Mouse (Mus musculus) lung, postnatal 0 days (tissue): ENCODE measurements around the gene Faf2. TPM values are rescaled to one million over a fixed set of nuclear protein-coding genes. Genes with fewer than 3 reads are reported as not detected.

Source experiments
- ATAC-seq: fragments of 200-750 bp; cut with Nextera tagmentation; 2 replicates; pipeline ENCODE4 v1.8.0; 2017; ENCODE audit warnings: moderate library complexity
- DNase-seq: peaks from one replicate; pipeline ENCODE4 v3.0.0-alpha.2; 2016; ENCODE audit warnings: low spot score
- H3K27ac ChIP-seq: fragments of 300-500 bp; sonication (generic); 2 replicates; pipeline ENCODE4 v1.5.1; 2014; ENCODE audit warnings: antibody characterized with exemption, mild to moderate bottlenecking, low read length, mixed read lengths
- H3K27me3 ChIP-seq: fragments of 300-500 bp; sonication (generic); replicated peaks from 2 replicates; pipeline ENCODE4 v1.6.1; 2014; ENCODE audit warnings: low read length, mixed read lengths; ENCODE audit not compliant: insufficient read depth
- H3K36me3 ChIP-seq: fragments of 300-500 bp; sonication (generic); 2 replicates; pipeline ENCODE4 v1.6.1; 2014; ENCODE audit warnings: low read length, mixed read lengths; ENCODE audit not compliant: insufficient read depth
- H3K4me1 ChIP-seq: fragments of 300-500 bp; sonication (generic); 2 replicates; pipeline ENCODE4 v1.6.1; 2014; ENCODE audit warnings: antibody characterized with exemption, low read depth, low read length, mixed read lengths; ENCODE audit not compliant: insufficient read depth
- H3K4me2 ChIP-seq: fragments of 300-500 bp; sonication (generic); replicated peaks from 2 replicates; pipeline ENCODE4 v1.6.1; 2014; ENCODE audit warnings: low read depth, mild to moderate bottlenecking, low read length, moderate library complexity, mixed read lengths
- H3K4me3 ChIP-seq: fragments of 300-500 bp; sonication (generic); 2 replicates; pipeline ENCODE4 v1.5.1; 2014; ENCODE audit warnings: low read depth, low read length
- H3K9ac ChIP-seq: fragments of 300-500 bp; sonication (generic); replicated peaks from 2 replicates; pipeline ENCODE4 v1.6.1; 2014; ENCODE audit warnings: low read depth, mild to moderate bottlenecking
- H3K9me3 ChIP-seq: fragments of 300-500 bp; sonication (generic); 2 replicates; pipeline ENCODE4 v1.6.1; 2016; ENCODE audit warnings: low read length, mixed read lengths
- CTCF ChIP-seq: IDR thresholded peaks from 2 replicates; pipeline ENCODE4 v1.5.1; 2016; ENCODE audit warnings: antibody characterized with exemption, mild to moderate bottlenecking
- EP300 ChIP-seq: IDR thresholded peaks from 2 replicates; pipeline ENCODE4 v1.6.1; 2016; ENCODE audit warnings: antibody characterized with exemption, mild to moderate bottlenecking, control low read depth
- WGBS: fragments of 180-500 bp; shearing (Covaris S2); extraction: QIAGEN DNeasy Blood & Tissue Kit; methylation state at CpG from one replicate; pipeline ENCODE4 v1.1.7; 2014; 5-methylcytosine and 5-hydroxymethylcytosine counted together
- polyA plus RNA-seq: library from polyadenylated mRNA; unstranded; fragments of >200 nt; fragmentation: Nextera tagmentation; extraction: Ambion mirVana; gene quantifications from 2 replicates; pipeline ENCODE4 v1.2.1, GENCODE M21; 2015

Gene Faf2
- polyA plus RNA-seq: 52.1 and 53.7 TPM in 2 replicates

DNA sequence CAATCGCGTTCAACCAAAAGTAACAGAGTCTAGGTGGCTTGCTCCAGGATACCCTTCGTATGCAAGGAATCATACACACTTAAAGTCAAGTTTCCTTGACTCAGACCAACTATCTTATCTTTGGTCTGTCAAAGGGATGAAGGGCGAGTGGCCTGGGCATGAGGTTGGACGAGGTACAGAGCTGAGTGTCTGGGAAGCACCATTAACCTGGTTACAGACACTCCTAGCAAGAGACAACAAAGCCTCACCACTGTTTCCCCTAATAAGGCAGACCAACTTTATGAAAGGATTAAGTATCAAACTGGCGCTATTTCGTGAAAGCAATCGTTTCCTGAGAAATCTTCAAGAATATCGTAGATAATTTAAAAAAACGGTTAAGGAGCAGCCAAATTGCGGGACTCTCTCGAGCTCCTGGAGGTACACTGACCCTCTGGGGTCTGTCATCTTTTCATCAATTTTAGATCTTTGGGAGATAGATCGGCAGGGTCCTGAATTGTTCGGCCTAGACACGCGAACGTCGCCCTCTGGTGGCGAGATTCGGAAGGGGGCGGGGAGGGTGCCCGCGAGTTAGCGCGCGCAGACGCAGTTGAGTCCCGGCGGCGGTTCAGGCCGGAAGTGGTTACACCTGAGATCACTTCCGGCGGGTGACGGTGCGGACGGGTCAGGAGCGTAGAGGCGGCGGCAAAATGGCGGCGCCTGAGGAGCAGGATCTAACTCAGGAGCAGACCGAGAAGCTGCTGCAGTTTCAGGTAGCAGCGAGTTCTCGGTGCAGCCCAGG, at the start of gene Faf2:
Gene Faf2 (plus strand): TSS at position 630 of the 778 bp plus-strand sequence.
- H3K4me1 ChIP-seq: peaks cover 4% of the 10 kb centered on the region; the same call in 1 of the 2 replicates
- peak within 1 kb of the TSS; percentile 95 for H3K4me3 ChIP-seq
- WGBS: 10% methylated on average over 44 of the region's 44 CpGs
- peak within 1 kb of the TSS; percentile 96 for H3K9ac ChIP-seq
- H3K27ac ChIP-seq: peak within 1 kb of the TSS; percentile 88
- no peaks in the 10 kb centered on the region for H3K27me3 ChIP-seq
- H3K4me2 ChIP-seq: peak within 1 kb of the TSS; percentile 85
- peak; percentile 97 for TF ChIP-seq CTCF
- TF ChIP-seq EP300: no peak
- H3K36me3 ChIP-seq: no peaks in the 10 kb centered on the region
- H3K9me3 ChIP-seq: no peaks in the 10 kb centered on the region
- peak; percentile 100 for ATAC-seq
- peak; percentile 98 for DNase-seq

DNA sequence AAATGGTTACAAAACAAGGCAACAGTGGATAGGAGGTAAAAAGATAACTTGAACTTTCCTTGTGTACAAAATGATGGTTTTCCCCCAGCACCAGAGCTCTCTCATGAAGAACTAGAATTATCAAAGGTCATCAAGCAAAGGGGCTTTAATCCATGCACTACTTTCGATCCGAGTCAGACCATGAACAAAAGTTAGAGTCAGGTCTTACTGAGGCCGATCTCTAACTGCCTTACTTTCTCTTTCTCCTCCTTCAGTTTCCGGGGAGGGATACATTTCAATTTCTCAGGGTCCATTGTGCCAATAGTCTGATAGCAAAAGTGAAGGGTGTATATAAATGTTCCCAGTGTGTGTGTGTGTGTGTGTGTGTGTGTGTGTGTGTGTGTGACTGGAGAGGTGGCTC, 49.0 kb upstream of the Faf2 start:
- Histone ChIP-seq H3K9ac (no peak overlapping the region), H3K27me3 (no peaks in the 10 kb centered on the region), H3K4me1 (no peaks in the 10 kb centered on the region; the same call in 1 of the 2 replicates), H3K4me2 (no peak overlapping the region), H3K9me3 (no peaks in the 10 kb centered on the region), H3K27ac (no peak overlapping the region), H3K4me3 (no peak overlapping the region), H3K36me3 (no peaks in the 10 kb centered on the region)
- 79% methylated on average over 4 of the region's 4 CpGs for WGBS
- no peak for DNase-seq
- ATAC-seq: no peak
- TF ChIP-seq EP300 (no peak), CTCF (no peak)

DNA sequence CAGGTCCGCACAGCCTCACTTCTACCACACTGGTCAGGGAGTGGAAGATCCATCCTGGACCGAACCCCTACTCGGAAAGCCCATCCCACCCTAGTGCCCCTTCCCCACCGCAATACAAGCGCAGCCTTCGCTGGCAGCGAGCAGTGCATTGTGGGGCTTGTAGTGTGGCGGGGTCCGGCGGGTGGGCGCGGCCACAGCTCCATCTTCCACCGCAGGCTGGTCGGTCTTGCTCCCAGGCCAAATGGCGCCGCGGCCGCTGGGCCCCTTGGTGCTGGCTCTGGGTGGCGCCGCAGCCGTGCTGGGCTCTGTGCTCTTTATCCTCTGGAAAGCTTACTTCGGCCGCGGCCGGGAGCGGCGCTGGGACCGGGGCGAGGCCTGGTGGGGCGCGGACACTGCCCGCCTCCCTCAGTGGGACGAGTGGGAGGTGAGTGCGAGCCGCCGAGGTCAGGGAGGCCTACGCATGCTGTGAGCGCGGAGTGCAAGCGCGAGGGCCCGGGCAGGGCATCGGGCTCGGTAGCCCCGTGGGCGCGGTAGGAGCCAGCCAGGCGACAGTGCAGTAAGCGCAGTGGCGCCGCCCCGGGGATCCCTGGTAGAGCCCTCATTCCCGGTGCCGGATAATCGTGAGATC, 46.6 kb upstream of the Faf2 start, which contains the start of gene Arl10:
Gene Arl10 (plus strand): TSS at position 162 of the 628 bp plus-strand sequence.
- H3K4me1 ChIP-seq: no peaks in the 10 kb centered on the region; the same call in 1 of the 2 replicates
- no peaks in the 10 kb centered on the region for H3K27me3 ChIP-seq
- WGBS: 4% methylated on average over 52 of the region's 55 CpGs
- peak within 1 kb of the TSS; percentile 79 for H3K27ac ChIP-seq
- H3K4me2 ChIP-seq: peak within 1 kb of the TSS; percentile 64
- H3K36me3 ChIP-seq: no peaks in the 10 kb centered on the region
- TF ChIP-seq EP300: no peak
- TF ChIP-seq CTCF: peak; percentile 38
- H3K9me3 ChIP-seq: no peaks in the 10 kb centered on the region
- ATAC-seq: peak; percentile 93
- H3K4me3 ChIP-seq: peak within 1 kb of the TSS; percentile 83
- peak within 1 kb of the TSS; percentile 74 for H3K9ac ChIP-seq
- peak; percentile 71 for DNase-seq

- peak overlapping the region; percentile 83 for H3K4me3 ChIP-seq
- no peak for DNase-seq
- ATAC-seq: no peak
- peak overlapping the region; percentile 74 for H3K9ac ChIP-seq
- no peaks in the 10 kb centered on the region for H3K9me3 ChIP-seq
- TF ChIP-seq CTCF (no peak), EP300 (no peak)
- WGBS: under 1% methylated on average over 19 of the region's 19 CpGs
- no peaks in the 10 kb centered on the region; the same call in 1 of the 2 replicates for H3K4me1 ChIP-seq
- H3K36me3 ChIP-seq: no peaks in the 10 kb centered on the region
- peak overlapping the region; percentile 64 for H3K4me2 ChIP-seq
- H3K27me3 ChIP-seq: no peaks in the 10 kb centered on the region
- 0 out of 2 replicates have a peak overlapping the region, but pooled peaks have one; percentile 79 for H3K27ac ChIP-seq
Observed at GRCm38 (mm10) chr13:54575489-54575888, 46.1 kb upstream of the Faf2 start.

DNA sequence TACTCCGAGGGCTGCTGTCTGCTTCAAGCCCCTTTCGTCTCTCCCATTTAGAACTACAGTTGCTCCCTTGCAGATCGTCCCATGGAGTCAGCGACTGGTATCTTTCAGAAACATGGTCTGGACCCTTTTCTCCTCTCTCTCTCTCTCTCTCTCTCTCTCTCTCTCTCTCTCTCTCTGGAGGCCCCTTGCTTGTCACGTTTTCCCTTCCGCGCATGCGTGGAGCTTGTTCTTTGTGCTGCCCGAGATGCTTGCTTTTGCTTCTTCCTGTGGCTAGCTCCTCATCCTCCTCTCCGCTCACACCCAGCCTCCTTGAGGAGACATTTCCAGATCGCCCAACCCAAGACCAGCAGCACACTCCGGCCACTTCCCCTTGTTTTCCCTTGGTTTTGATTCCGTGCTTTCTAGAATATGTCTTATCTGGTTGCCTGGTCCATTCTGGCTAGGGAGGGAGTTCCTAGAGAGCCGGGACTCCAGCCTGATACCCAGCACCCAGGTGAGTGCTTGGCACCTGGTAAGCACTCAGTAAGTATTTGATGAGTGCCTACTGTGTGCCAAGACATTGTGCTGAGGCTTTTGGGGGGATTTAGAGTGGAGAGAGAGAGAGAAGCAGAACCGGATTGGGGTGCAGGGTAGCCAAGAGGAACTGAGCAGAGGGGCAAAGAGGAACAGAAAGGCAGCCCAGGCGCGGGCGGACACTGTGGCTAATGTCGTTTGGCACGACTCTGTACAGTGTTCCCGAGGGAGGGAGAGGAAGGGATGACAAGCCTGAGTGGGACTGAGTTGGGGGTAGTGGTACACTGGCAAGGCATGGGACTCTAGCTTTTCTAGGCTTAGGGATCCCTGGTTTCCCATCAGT, 43.7 kb upstream of the Faf2 start:
- Histone ChIP-seq H3K36me3 (no peaks in the 10 kb centered on the region), H3K27ac (no peak overlapping the region), H3K9ac (no peak overlapping the region), H3K27me3 (no peaks in the 10 kb centered on the region), H3K4me2 (no peak overlapping the region), H3K9me3 (no peaks in the 10 kb centered on the region), H3K4me1 (peaks cover 5% of the 10 kb centered on the region; the same call in 1 of the 2 replicates), H3K4me3 (no peak overlapping the region)
- ATAC-seq (no peak), DNase-seq (no peak)
- WGBS: 88% methylated on average over 21 of the region's 21 CpGs
- no peak for TF ChIP-seq CTCF
- TF ChIP-seq EP300: no peak
